Mouse (Mus musculus) hindbrain, embryonic 10.5 days (tissue): ENCODE results near the gene Smim22. TPM values are rescaled to one million over a fixed set of nuclear protein-coding genes. Genes with fewer than 3 reads are reported as not detected.

Source experiments
- DNase-seq: peaks from one replicate; pipeline ENCODE4 v3.0.0-alpha.2; 2017; ENCODE audit warnings: low spot score
- H3K27ac ChIP-seq: fragments of 300-500 bp; sonication (generic); 2 replicates; pipeline ENCODE4 v1.5.1; 2016; ENCODE audit warnings: mild to moderate bottlenecking, moderate library complexity
- H3K27me3 ChIP-seq: fragments of 300-500 bp; sonication (generic); 2 replicates; pipeline ENCODE4 v1.6.1; 2016; ENCODE audit warnings: mild to moderate bottlenecking; ENCODE audit not compliant: poor library complexity, insufficient read depth, severe bottlenecking
- H3K36me3 ChIP-seq: fragments of 300-500 bp; sonication (generic); 2 replicates; pipeline ENCODE4 v1.6.1; 2016; ENCODE audit warnings: mild to moderate bottlenecking, moderate library complexity
- H3K4me1 ChIP-seq: fragments of 300-500 bp; sonication (generic); replicated peaks from 2 replicates; pipeline ENCODE4 v1.6.1; 2016; ENCODE audit warnings: mild to moderate bottlenecking
- H3K4me3 ChIP-seq: fragments of 300-500 bp; sonication (generic); 2 replicates; pipeline ENCODE4 v1.5.1; 2016; ENCODE audit warnings: mild to moderate bottlenecking, moderate library complexity
- H3K9me3 ChIP-seq: fragments of 300-500 bp; sonication (generic); 2 replicates; pipeline ENCODE4 v1.6.1; 2016; ENCODE audit warnings: mild to moderate bottlenecking, moderate library complexity
- WGBS: fragments of 180-500 bp; shearing (Covaris S2); methylation state at CpG from one replicate; pipeline ENCODE4 v1.1.7; 2016; 5-methylcytosine and 5-hydroxymethylcytosine counted together
- polyA plus RNA-seq: library from polyadenylated mRNA; unstranded; fragments of >200 nt; fragmentation: Nextera tagmentation; extraction: Ambion mirVana; gene quantifications from 2 replicates; pipeline ENCODE4 v1.2.1, GENCODE M21; 2016

Smim22 gene
- polyA plus RNA-seq, 1 experiment from 2014 or later: 5.4 TPM

GRCm38 (mm10) chr16:4978275-4979051 lies 28.6 kb upstream of the Smim22 start:
- no peak for DNase-seq
- WGBS: 72% methylated on average over 5 of the region's 5 CpGs
- Histone ChIP-seq H3K4me1 (no peaks in the 10 kb centered on the region), H3K27ac (no peak overlapping the region), H3K36me3 (no peaks in the 10 kb centered on the region), H3K4me3 (no peak overlapping the region), H3K27me3 (no peaks in the 10 kb centered on the region), H3K9me3 (no peaks in the 10 kb centered on the region)

- Histone ChIP-seq H3K36me3 (no peaks in the 10 kb centered on the region), H3K27ac (no peak overlapping the region), H3K9me3 (no peaks in the 10 kb centered on the region), H3K4me1 (no peaks in the 10 kb centered on the region), H3K27me3 (no peaks in the 10 kb centered on the region), H3K4me3 (no peak overlapping the region)
- DNase-seq: peak; percentile 14
- 71% methylated on average over 4 of the region's 4 CpGs for WGBS
Measured at GRCm38 (mm10) chr16:4979755-4980380, 27.2 kb upstream of the Smim22 start.

GRCm38 (mm10) chr16:4984717-4985116 lies 22.4 kb upstream of the Smim22 start:
- H3K4me3 ChIP-seq: no peak overlapping the region
- H3K27ac ChIP-seq: no peak overlapping the region
- H3K9me3 ChIP-seq: no peaks in the 10 kb centered on the region
- 93% methylated on average over 12 of the region's 12 CpGs for WGBS
- no peaks in the 10 kb centered on the region for H3K36me3 ChIP-seq
- H3K27me3 ChIP-seq: no peaks in the 10 kb centered on the region
- no peaks in the 10 kb centered on the region for H3K4me1 ChIP-seq
- no peak for DNase-seq

GRCm38 (mm10) chr16:4993276-4993675 lies 13.8 kb upstream of the Smim22 start:
- Histone ChIP-seq H3K27ac (no peak overlapping the region), H3K4me1 (no peaks in the 10 kb centered on the region)
- WGBS: 87% methylated on average over 4 of the region's 4 CpGs

GRCm38 (mm10) chr16:4997553-4997952 lies 9.5 kb upstream of the Smim22 start, which contains the start of gene Sept12:
TSS of gene Sept12 (minus strand) at chr16:4997852.
- Histone ChIP-seq H3K36me3 (no peaks in the 10 kb centered on the region), H3K27ac (no peak within 1 kb of the TSS), H3K27me3 (no peaks in the 10 kb centered on the region), H3K4me3 (no peak within 1 kb of the TSS), H3K9me3 (no peaks in the 10 kb centered on the region), H3K4me1 (no peaks in the 10 kb centered on the region)
- 62% methylated on average over 3 of the region's 3 CpGs for WGBS
- no peak for DNase-seq

More at GRCm38 (mm10) chr16:4993276-4993675, 13.8 kb upstream of the Smim22 start:
- no peaks in the 10 kb centered on the region for H3K9me3 ChIP-seq
- H3K4me3 ChIP-seq: no peak overlapping the region
- H3K36me3 ChIP-seq: no peaks in the 10 kb centered on the region
- no peaks in the 10 kb centered on the region for H3K27me3 ChIP-seq
- no peak for DNase-seq

- DNase-seq: no peak
- 84% methylated on average over 1 of the region's 1 CpGs for WGBS
- Histone ChIP-seq H3K4me1 (no peaks in the 10 kb centered on the region), H3K27me3 (no peaks in the 10 kb centered on the region), H3K27ac (no peak overlapping the region), H3K36me3 (no peaks in the 10 kb centered on the region), H3K4me3 (no peak overlapping the region), H3K9me3 (no peaks in the 10 kb centered on the region)
Measured at GRCm38 (mm10) chr16:4998984-4999383, 8.1 kb upstream of the Smim22 start.

GRCm38 (mm10) chr16:5000611-5001010 lies 6.5 kb upstream of the Smim22 start:
- H3K9me3 ChIP-seq: no peaks in the 10 kb centered on the region
- H3K4me1 ChIP-seq: no peaks in the 10 kb centered on the region
- no peaks in the 10 kb centered on the region for H3K27me3 ChIP-seq
- H3K27ac ChIP-seq: no peak overlapping the region
- H3K36me3 ChIP-seq: no peaks in the 10 kb centered on the region
- 72% methylated on average over 3 of the region's 3 CpGs for WGBS
- DNase-seq: no peak
- no peak overlapping the region for H3K4me3 ChIP-seq

GRCm38 (mm10) chr16:5007492-5007891 lies 404 bp downstream of the Smim22 start:
- Histone ChIP-seq H3K27ac (peak overlapping the region; percentile 66), H3K9me3 (no peaks in the 10 kb centered on the region), H3K27me3 (no peaks in the 10 kb centered on the region), H3K4me3 (peak overlapping the region; percentile 20; the same call in 1 of the 2 replicates), H3K36me3 (peaks cover 10% of the 10 kb centered on the region; the same call in 1 of the 2 replicates), H3K4me1 (peaks cover 30% of the 10 kb centered on the region)
- no peak for DNase-seq
- 51% methylated on average over 6 of the region's 6 CpGs for WGBS

- Histone ChIP-seq H3K27me3 (no peaks in the 10 kb centered on the region), H3K27ac (peak overlapping the region; percentile 66; the same call in 1 of the 2 replicates), H3K9me3 (no peaks in the 10 kb centered on the region), H3K4me1 (peaks cover 36% of the 10 kb centered on the region), H3K36me3 (peaks cover 10% of the 10 kb centered on the region; the same call in 1 of the 2 replicates), H3K4me3 (no peak overlapping the region)
- DNase-seq: no peak
- 81% methylated on average over 12 of the region's 12 CpGs for WGBS
Measured at GRCm38 (mm10) chr16:5008076-5008475, 988 bp downstream of the Smim22 start.

GRCm38 (mm10) chr16:5010371-5010935 lies 3.4 kb downstream of the Smim22 start:
- H3K36me3 ChIP-seq: peaks cover 24% of the 10 kb centered on the region

GRCm38 (mm10) chr16:5011285-5011684 lies 4.2 kb downstream of the Smim22 start:
- Histone ChIP-seq H3K27ac (no peak overlapping the region), H3K4me1 (peaks cover 36% of the 10 kb centered on the region), H3K9me3 (no peaks in the 10 kb centered on the region), H3K36me3 (peaks cover 32% of the 10 kb centered on the region), H3K4me3 (no peak overlapping the region), H3K27me3 (no peaks in the 10 kb centered on the region)
- no peak for DNase-seq
- 90% methylated on average over 7 of the region's 7 CpGs for WGBS

More at GRCm38 (mm10) chr16:5010371-5010935, 3.4 kb downstream of the Smim22 start:
- 91% methylated on average over 10 of the region's 10 CpGs for WGBS
- H3K27ac ChIP-seq: no peak overlapping the region
- no peaks in the 10 kb centered on the region for H3K27me3 ChIP-seq
- DNase-seq: no peak
- H3K9me3 ChIP-seq: no peaks in the 10 kb centered on the region
- H3K4me1 ChIP-seq: peaks cover 36% of the 10 kb centered on the region
- no peak overlapping the region for H3K4me3 ChIP-seq

GRCm38 (mm10) chr16:5012036-5013005 lies 5.2 kb downstream of the Smim22 start:
- H3K27me3 ChIP-seq: no peaks in the 10 kb centered on the region
- 60% methylated on average over 13 of the region's 13 CpGs for WGBS
- peak overlapping the region; percentile 88 for H3K27ac ChIP-seq
- no peaks in the 10 kb centered on the region for H3K9me3 ChIP-seq
- no peak for DNase-seq
- peaks cover 28% of the 10 kb centered on the region for H3K4me1 ChIP-seq
- H3K36me3 ChIP-seq: peaks cover 43% of the 10 kb centered on the region
- peak overlapping the region; percentile 77 for H3K4me3 ChIP-seq
